In the genomic region with DNA sequence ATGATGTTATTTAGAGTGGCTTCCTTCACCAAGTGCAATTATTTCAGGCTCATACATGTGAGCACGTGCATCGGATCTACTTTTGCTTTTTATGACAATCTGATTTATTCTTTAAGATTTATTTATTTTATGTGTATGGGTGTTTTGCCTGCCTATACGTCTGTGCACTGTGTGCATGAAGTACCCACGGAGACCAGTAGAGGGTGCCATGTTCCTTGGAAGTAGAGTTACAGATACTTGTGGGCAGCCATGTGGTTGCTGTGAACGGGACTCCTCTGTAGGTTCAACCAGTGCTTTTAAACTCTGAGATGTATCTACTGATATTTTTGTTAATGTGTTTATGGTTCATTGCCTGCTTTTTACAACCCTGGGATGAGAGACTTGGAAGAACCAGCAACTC, we compare ENCODE assay signal across 13 mouse cellular contexts.
DNase-seq lines count a peak whose midpoint lies in the region; ATAC-seq and TF ChIP-seq lines count a peak whose summit lies in the region.
"Had no signal": no experiment of that assay in that cellular context is flagged by ENCODE, and none has a peak within 500 bp of the region (broad histone marks: within the 10 kb centered on the region; RNA-seq: fewer than 3 reads in every experiment).

No protein-coding gene starts in this region.

- H3K9me3 ChIP-seq in E14TG2a.4 (ENCODE audit: low read length), result 0 out of 2 replicates have a peak, but pooled peaks cover 4% of the 10 kb centered on the region
- H3K9me3 ChIP-seq: forebrain, embryonic 15.5 days; lung, embryonic 15.5 days; midbrain, embryonic 12.5 days; neural tube, embryonic 13.5 days had no signal

- H3K79me2 ChIP-seq in heart, adult 2 months (replicated peaks; ENCODE audit: control insufficient read depth, insufficient read depth, low read length), result no peaks in the 10 kb centered on the region

- WGBS in heart, adult 2 months, result 85% methylated on average over 5 of the region's 5 CpGs

- H3K9ac ChIP-seq in heart, adult 2 months (ENCODE audit: low read depth, low read length), result no peak overlapping the region
- H3K9ac ChIP-seq: forebrain, embryonic 15.5 days; lung, embryonic 15.5 days; midbrain, embryonic 12.5 days; neural tube, embryonic 13.5 days had no signal

- no peak for ATAC-seq in frontal cortex, adult (ENCODE audit: low TSS enrichment)
- ATAC-seq: forebrain, embryonic 15.5 days had no signal

- no peaks in the 10 kb centered on the region for H3K36me3 ChIP-seq in heart, adult 2 months (ENCODE audit: control insufficient read depth, insufficient read depth, low read length)
- no peaks in the 10 kb centered on the region for H3K36me3 ChIP-seq in E14TG2a.4 (ENCODE audit: insufficient read depth, low read length)
- H3K36me3 ChIP-seq: forebrain, embryonic 15.5 days; lung, embryonic 15.5 days; midbrain, embryonic 12.5 days had no signal

- no peaks in the 10 kb centered on the region for H3K27me3 ChIP-seq in heart, adult 2 months (ENCODE audit: control insufficient read depth, insufficient read depth, low read length)
- peaks cover 17% of the 10 kb centered on the region for H3K27me3 ChIP-seq in E14TG2a.4 (ENCODE audit: insufficient read depth, low read length)
- H3K27me3 ChIP-seq: forebrain, embryonic 15.5 days; lung, embryonic 15.5 days; midbrain, embryonic 12.5 days; neural tube, embryonic 13.5 days had no signal

- TF ChIP-seq EP300 in heart, adult 2 months (IDR thresholded peaks at IDR 0.05; ENCODE audit: insufficient read depth, low read depth, low read length), result no peak

- H3K4me3 ChIP-seq in heart, adult 2 months, result no peak overlapping the region
- H3K4me3 ChIP-seq in E14TG2a.4 (replicated peaks; ENCODE audit: low read length), result no peak overlapping the region
- H3K4me3 ChIP-seq: forebrain, embryonic 15.5 days; lung, embryonic 15.5 days; midbrain, embryonic 12.5 days; neural tube, embryonic 13.5 days had no signal

- TF ChIP-seq CTCF in heart, adult 2 months (IDR thresholded peaks at IDR 0.05), result peak; percentile 57
- peak; percentile 81 for TF ChIP-seq CTCF in E14TG2a.4 (conservative IDR thresholded peaks at IDR 0.05; ENCODE audit: low read length)

- no peak for DNase-seq in heart, adult 2 months
- no peak for DNase-seq in heart, postnatal 10 days
- DNase-seq in left cerebral cortex, postnatal 4 days, result peak; percentile 34
- DNase-seq in left cerebral cortex, adult 11 months (ENCODE audit: low spot score), result no peak
- peak; percentile 74 for DNase-seq in R1 (ENCODE audit: low read depth, low spot score)
- no peak for DNase-seq in gastrocnemius, postnatal 14 days
- DNase-seq: heart, adult 11 months had no signal

- intact Hi-C loops in heart, adult 2 months (cut with DNase I), result no loop called here
- intact Hi-C loops in heart, postnatal 10 days (cut with DNase I), result no loop called here
- intact Hi-C loops in left cerebral cortex, postnatal 4 days (cut with DNase I), result no loop called here
- intact Hi-C loops in gastrocnemius, postnatal 14 days (cut with DNase I; ENCODE audit: low total_unique reads), result no loop called here

- TF ChIP-seq POLR2A in heart, adult 2 months (IDR thresholded peaks at IDR 0.05; ENCODE audit: insufficient read depth, low read depth, low read length), result no peak

- no peaks in the 10 kb centered on the region for H3K4me1 ChIP-seq in heart, adult 2 months (ENCODE audit: control insufficient read depth, insufficient read depth, low read length)
- H3K4me1 ChIP-seq in E14TG2a.4 (replicated peaks; ENCODE audit: low read depth, low read length), result no peaks in the 10 kb centered on the region; the same call in 1 of the 2 replicates
- H3K4me1 ChIP-seq: lung, embryonic 15.5 days; midbrain, embryonic 12.5 days had no signal

- no peak overlapping the region for H3K27ac ChIP-seq in heart, adult 2 months
- H3K27ac ChIP-seq: forebrain, embryonic 15.5 days; lung, embryonic 15.5 days; midbrain, embryonic 12.5 days; neural tube, embryonic 13.5 days had no signal

Comparison
In these comparisons a context has a peak if more than half of its experiments do, and no peak if none do; other contexts are left out.
1. DNase-seq: peak in left cerebral cortex, postnatal 4 days (single experiment) and R1 (single experiment); none in heart, adult 2 months (0 of 2), heart, postnatal 10 days (0 of 2), left cerebral cortex, adult 11 months (single experiment) and gastrocnemius, postnatal 14 days (single experiment).